Mouse (Mus musculus): Measurements from ENCODE around the gene Tnrc6b.
"Not testable (repeated sequence)": the region's sequence is repeated elsewhere in the genome, so short reads cannot be mapped to it uniquely, and the experiment has no call there.

Gene Tnrc6b

DNA sequence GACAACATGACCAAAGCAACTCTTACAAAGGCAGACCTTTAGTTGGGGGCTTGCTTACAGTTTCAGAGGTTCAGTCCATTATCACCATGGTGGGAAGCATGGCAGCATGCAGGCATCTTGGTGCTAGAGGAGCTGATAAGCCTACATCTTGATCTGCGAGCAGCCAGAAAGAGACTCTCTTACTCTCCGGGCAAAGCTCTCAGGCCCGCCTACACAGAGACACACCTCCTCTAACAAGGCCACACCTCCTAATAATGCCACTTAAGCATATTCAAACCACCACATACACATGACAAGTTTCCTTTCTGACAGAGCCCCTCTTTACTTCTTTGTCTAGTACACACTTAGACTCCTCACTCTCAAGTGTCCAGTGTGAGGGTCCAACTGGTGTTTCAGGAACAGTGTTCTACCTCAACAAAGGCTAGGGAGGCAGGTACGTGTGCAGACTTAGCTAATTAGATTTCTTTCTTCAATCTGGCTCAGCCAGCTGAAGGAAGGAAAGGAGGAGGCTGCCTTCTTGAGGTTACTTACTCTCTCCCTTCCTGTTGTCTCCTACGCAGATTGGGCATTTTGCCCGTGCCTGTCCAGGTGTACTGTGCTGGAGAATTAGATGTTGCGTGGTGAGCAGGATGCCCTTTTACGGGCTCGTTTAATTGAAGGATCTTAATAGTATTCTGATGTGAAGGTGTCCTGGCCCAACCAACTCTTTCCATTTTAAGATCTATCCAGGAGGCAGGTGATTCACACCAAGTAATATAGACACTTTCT lies 128.7 kb downstream of the Tnrc6b start:
- no peak for DNase-seq (ENCODE audit: low read depth, low spot score)

DNA sequence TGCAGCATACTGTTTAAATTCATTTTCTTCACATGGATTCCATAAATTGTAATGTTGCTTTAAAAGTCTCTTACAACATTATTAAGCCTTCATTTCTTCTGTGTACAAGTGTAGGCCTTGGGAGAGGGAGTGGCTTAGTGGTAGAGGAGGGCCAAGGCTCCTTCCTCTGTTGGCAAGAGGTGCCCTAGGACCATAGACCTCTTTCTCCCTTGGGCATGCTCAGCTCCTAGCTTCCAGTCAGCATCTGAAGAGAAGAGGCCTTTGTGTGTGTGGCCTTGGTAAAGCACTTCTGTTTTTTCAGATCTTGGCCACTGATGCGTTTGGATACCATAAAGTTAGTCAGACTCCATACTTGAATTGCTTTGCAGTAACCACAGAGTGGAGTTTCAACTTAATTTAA lies 133.1 kb downstream of the Tnrc6b start:
- DNase-seq (ENCODE audit: low read depth, low spot score), result no peak

DNA sequence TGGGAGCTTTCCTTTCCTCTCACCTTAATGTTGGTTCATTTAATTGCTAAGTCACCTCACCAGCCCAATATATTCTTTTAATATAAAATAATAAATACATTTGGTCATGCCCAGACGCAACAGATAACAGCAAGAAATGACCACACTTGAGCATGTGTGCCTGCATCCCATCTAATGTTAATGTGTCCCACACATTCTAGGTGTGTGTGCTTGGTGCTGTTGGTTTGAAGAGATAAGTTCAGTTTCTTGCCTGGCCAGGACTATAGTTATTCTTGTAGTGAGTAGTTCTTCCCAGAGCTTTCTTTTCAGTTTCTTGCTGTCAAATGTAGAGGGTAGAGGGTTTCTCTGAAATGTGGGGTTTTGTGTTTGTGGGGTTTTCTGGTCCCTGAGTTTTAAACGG lies 133.8 kb downstream of the Tnrc6b start:
- DNase-seq (ENCODE audit: low read depth, low spot score), result no peak

DNA sequence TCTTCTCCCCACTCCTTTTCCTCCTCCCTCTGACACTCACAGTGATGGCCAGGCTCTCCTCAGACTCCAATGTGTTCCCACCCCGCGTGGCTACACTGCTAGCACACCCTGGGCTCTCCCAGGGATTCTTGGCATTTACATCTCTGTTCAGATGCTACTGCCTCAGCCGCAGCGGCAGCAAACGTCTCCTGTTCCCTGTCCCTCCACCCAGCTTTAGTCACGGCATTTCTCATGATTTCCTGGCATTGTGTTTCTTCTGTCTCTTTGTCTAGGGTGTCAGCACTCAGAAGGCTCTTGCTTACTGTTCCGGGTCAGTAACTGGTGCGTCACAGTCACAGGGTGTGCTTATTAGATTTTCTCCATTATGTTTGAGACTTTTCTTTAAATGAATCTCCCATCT lies 138.9 kb downstream of the Tnrc6b start:
- peak; percentile 30 for DNase-seq (ENCODE audit: low read depth, low spot score)

DNA sequence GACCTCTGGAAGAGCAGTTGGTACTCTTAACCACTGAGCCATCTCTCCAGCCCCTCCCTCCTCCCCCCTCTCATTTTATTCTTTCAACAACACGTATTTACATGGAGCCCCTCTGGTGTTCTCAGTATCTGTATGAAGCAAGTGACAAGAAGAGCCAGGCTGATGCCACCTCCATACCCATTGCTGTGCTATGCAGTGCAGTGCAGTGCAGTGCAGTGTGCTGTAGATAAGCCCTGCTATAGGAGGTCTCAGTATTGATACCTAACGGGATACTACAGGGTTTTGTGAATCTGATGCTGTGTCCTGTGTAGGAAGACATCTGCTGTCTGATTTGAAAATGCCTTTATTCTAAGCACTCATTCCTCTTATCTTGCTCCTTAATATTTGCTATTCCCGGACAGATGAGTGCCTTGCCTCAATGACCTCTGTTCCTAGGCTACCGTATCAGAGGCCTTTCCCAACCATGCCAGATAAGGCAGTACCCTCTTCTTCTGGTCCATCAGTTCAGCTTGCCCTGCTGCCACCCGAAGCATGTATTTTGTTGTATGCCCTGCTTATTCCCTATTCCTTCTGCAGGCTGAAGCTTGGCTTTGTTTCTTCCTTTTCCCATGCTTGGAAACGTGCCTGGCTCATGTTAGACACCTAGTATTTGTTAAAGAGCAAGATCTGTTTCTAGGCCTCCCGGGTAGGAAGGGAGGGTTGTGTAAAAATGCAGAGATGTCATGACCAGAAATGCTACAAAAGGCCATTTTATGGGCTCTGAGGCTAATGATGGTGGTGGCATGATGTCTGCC lies 139.8 kb downstream of the Tnrc6b start:
- DNase-seq (ENCODE audit: low read depth, low spot score), result no peak

DNA sequence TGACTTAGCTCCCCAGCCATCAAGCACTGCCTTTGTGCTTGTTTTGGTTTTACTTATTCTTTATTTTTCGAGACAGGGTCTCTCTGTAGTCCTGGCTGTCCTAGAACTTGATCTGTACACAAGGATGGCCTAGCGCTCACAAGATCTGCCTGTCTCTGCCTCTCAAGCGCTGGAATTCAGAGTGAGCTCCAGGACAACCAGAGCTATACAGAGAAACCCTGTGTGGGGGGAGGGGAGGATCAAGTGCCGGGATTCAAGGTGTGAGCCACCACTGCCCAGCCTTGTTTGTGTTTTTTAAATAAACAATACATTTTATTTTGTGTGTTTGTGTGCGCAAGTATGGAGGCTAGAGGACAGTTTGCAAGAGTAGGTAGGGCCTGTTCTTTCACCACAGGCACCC lies 141.0 kb downstream of the Tnrc6b start:
- no peak for DNase-seq (ENCODE audit: low read depth, low spot score)

DNA sequence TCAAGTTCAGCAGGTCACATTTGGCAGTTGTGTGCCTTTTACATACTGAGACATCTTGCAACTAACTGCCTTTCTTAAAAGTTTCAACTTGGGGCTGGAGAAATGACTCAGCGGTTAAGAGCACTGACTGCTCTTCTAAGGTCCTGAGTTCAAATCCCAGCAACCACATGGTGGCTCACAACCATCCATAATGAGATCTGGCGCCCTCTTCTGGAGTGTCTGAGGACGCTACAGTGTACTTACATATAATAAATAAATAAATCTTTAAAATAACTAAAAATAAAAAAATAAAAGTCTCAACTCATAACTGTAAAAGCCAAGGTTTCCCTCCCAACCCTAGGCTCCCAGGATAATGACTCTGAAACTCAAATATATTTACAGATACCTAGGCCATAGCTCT lies 141.4 kb downstream of the Tnrc6b start:
- DNase-seq (ENCODE audit: low read depth, low spot score), result not testable (repeated sequence)

DNA sequence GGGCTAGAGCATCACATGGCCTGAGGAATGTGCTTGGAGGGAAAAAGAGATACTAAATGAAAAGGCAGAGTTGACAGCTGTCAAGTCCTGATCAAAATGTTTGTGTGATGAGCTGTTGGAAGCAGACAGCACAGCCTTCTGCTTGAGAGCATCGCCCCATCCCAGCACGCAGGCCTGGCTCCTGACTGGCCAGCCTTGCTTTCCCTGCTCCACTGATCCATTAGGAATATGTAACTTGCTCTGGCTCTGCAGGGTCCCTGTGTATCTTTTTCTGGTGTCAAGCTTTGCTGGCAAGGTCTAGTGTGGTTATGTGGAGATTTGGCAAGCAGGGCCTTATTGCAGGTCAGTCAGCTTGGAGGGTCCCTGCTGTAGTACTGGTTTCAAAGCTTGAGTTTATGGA lies 148.3 kb downstream of the Tnrc6b start:
- no peak for DNase-seq (ENCODE audit: low read depth, low spot score)

DNA sequence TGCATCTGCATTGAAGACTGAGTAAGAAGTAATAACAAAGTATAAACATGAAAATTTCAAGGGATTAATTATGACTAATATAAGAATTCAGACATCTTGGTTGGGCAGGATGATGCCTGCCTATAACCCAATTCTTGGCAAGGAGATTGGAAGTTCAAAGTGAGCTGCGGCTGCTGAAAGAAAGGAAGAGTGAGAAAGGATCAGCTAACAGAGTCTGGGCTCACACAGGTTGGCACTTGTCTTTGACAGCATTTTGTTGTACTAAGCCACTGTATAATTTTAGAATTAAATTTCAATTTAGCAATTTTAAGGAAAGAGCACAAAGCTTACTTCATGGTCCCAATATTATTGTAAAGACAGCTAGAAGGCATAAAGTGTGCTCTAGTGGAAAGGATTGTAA lies 150.2 kb downstream of the Tnrc6b start:
- no peak for DNase-seq (ENCODE audit: low read depth, low spot score)

DNA sequence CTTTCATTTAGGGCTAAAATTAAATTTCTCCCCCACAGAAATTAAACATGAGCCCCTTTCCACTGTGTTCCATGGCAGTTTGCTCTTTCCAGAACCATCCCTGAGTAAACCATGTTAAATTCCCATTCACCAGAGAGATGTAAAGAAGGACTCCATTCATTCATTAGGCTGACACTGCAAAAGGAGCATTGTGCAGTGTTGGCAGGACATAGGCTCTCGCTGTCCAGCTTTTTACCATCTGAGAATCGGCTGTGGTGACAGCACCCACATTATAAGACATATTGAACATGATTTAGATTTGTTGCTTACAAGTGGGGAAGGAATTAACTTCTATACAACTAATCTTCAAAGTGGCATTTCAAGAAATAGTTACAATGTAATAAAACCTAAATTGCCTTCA lies 150.9 kb downstream of the Tnrc6b start:
- DNase-seq (ENCODE audit: low read depth, low spot score), result no peak

DNA sequence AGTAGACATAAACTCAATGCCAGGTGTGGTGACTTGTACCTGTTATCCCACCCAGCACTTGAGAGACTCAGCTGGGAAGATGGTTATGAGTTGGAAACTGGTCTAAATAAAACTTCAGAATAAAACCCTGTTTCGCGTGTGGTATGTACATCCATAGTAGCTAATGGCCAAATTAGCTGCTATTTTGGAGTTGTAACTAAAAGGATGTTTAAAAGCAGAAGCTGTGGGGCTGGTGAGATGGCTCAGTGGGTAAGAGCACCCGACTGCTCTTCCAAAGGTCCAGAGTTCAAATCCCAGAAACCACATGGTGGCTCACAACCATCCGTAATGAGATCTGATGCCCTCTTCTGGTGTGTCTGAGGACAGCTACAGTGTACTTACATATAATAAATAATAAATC lies 157.5 kb downstream of the Tnrc6b start:
- DNase-seq (ENCODE audit: low read depth, low spot score), result not testable (repeated sequence)

DNA sequence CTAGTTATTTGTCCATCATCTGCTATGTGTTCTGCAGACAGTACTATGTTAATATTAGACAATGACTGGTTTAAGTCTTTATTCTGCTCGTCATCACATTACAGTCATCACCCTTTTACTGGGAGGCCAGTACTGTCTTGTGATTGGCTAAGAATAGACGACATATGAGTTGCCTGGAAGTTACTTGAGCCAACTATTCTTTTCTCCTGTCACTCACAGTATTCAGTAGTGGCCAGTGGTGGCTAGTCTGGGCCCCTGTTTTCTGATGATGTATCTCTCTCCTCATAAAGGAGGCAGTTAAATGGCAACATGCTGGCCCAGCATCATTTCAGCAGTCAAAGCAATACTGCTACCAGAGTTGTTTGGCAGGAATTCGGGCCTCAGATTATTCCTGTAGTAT lies 163.6 kb downstream of the Tnrc6b start:
- DNase-seq (ENCODE audit: low read depth, low spot score), result no peak

DNA sequence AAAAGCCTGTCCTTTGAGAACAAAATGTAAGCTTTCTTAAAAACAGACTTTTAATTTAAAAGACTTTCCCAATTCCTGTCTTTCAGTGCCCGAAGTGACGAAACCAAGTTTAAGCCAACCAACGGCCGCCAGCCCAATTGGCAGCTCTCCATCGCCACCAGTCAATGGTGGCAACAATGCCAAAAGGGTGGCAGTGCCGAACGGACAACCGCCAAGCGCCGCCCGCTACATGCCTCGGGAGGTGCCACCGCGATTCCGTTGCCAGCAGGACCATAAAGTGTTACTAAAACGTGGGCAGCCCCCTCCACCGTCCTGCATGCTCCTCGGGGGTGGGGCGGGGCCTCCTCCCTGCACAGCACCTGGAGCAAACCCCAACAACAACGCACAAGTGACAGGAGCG lies 165.1 kb downstream of the Tnrc6b start:
- no peak for DNase-seq (ENCODE audit: low read depth, low spot score)

DNA sequence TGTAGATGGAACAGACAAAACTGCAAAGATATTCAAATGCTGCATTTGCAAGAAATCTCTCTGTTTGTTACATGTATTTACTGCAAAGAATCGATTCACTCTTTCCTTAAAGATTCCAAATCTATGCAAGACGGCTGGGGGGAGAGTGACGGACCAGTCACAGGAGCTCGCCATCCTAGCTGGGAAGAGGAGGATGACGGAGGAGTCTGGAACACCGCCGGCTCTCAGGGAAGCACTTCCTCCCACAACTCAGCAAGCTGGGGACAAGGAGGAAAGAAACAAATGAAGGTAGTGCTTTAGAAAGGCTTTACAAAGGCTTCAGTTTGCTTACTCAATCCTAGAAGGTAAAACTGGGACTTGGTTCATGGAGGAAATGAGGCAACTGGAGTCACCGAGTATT lies 173.0 kb downstream of the Tnrc6b start:
- DNase-seq (ENCODE audit: low read depth, low spot score), result no peak

DNA sequence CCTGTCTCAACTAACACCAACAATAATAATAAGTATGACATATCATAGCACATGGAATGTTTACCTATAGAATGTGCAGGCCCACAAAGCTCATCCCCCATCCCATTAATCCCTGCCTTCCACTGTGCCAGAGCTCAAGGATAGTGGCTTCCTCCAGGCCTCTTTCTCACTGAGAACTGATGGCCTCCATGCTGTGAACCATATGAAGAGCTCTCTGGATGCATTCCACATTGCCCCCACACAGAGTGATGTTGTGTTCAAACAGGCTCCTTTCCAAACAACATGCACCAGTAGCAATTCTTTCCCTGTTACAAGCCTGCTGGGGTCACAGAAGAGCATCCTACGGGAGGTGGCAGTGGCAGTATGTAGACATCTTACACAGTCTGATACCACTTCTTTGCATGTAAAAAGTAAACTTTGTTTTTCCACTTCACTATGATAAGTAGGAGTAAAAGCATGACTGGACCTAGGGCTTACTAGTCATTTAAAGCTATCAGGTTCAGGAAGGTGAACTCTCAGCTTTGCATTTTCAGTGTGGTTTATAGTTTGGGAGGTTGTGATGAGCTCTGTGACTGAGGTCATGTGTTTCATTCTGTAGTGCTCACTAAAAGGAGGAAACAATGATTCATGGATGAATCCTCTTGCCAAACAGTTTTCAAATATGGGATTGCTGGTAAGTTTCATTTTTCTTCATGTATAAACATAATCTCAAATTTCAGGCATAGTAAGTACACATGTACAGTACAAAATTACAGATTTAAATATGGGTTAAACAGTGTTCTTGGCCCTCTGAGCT lies 175.4 kb downstream of the Tnrc6b start:
- DNase-seq (ENCODE audit: low read depth, low spot score), result no peak

DNA sequence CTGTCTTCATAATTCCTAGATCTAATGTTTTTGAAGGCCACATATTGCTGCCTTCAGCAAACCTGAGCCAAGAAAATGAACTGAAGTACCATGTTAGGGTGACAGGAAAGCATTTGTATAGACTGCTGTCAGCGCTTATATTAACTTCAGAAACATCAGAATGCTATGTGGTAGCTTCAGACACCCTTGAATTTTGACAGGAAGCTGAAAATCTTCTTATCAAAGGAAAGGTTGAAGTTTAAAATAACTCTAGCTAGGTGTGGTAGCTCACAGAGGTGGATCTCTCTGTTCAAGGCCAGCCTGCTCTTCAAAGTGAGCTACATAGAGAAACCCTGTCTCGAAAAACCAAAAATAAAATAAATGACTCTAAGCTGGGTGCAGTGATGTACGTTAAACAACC lies 181.2 kb downstream of the Tnrc6b start:
- no peak for DNase-seq (ENCODE audit: low read depth, low spot score)

DNA sequence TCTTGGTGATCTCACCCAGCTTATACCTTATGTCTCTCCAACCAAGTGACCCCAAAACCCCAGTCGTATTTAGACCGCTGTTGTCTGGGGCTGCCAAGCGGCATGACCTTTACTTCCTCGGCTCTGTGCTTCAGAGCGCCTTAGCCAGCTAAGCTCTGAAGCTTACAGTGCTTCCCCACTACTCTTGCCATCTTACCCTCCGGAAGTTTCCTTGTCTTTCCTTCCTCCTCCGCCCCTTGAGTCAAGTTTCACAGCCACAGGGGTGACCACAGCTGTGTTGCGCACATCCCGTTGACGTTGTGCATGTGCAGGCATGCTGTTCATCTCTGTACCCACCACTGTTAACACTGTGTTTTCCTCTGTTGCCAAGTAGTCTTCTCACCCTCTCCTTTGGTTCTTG lies 185.6 kb downstream of the Tnrc6b start:
- no peak for DNase-seq (ENCODE audit: low read depth, low spot score)

DNA sequence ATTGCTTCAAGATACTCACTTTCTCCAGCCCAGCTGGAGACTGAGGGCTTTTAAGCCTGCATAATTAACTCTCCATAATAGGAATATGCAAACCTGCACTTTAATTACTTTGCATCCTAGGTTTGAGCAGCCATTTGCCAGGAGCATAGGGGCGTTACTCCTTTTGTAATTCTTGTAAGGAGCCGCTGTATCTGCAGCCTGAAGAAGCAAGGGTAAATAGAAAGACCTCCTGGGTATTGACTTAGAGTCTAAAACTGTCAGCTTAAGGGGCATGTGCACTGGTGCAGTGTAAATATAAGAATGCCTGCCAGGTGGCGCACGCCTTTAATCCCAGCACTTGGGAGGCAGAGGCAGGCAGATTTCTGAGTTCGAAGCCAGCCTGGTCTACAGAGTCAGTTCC lies 186.8 kb downstream of the Tnrc6b start:
- DNase-seq (ENCODE audit: low read depth, low spot score), result no peak

DNA sequence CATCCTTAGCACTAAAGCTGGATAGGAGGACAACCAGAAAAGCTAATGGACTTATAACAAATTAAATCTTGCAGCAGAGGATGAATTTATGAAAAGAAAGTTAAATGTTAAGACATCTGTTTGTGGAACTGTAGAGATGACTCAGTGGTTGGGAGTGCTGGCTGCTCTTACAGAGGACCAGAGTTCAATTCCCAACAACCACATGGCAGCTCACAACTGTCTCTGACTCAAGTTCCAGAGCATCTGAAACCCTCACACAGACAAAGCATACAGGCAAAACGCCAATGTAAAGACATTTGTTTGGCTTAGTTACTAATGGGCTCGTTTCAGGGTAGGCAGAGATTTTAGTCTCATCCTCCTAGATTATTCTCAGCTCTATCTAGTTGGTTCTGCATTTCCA lies 188.7 kb downstream of the Tnrc6b start:
- DNase-seq (ENCODE audit: low read depth, low spot score), result no peak

DNA sequence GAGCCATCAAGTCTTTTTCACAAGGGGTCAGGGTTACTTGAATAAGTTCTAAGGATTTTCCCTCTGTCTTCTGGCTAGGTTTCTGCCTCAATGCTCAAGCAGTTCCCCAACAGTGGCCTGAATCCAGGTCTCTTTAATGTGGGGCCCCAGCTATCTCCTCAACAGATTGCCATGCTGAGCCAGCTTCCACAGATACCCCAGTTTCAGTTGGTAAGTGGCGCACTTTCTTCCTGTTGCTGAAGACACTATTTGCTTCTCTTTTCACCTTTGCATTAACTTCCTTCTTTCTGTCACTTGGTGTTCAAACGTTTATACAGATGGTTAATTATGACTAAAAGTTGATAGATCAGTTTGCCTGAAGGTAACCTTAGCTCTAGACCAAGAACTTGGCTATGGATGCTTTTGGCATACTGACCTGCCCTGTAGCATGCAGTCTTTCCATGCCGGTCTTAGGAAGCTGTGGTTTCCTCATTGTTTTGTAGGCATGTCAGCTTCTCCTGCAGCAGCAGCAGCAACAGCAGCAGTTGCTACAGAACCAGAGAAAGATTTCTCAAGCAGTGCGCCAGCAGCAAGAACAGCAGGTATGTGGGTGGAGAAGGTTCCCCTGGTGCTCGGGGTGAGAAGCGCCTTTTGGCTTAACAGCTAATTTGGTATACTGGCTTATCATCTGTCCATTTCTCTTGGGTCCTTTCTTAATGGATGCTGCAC lies 190.8 kb downstream of the Tnrc6b start:
- DNase-seq (ENCODE audit: low read depth, low spot score), result no peak

DNA sequence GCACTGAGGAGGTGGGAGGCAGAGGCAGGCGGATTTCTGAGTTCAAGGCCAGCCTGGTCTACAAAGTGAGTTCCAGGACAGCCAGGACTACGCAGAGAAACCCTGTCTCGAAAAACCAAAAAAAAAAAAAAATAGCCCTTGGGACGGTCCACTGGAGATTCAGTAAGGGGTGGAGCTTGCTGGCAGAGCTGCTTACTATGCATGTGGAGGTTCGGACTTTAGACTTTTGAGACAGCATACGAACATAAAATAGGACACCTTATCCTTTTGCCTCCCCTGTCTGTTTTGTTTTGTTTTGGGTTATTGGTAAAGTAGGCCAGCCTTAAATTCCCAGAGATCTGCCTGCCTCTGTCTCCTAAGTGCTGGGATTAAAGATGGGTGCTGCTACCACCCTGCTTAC lies 193.7 kb downstream of the Tnrc6b start:
- DNase-seq (ENCODE audit: low read depth, low spot score), result not testable (repeated sequence)

DNA sequence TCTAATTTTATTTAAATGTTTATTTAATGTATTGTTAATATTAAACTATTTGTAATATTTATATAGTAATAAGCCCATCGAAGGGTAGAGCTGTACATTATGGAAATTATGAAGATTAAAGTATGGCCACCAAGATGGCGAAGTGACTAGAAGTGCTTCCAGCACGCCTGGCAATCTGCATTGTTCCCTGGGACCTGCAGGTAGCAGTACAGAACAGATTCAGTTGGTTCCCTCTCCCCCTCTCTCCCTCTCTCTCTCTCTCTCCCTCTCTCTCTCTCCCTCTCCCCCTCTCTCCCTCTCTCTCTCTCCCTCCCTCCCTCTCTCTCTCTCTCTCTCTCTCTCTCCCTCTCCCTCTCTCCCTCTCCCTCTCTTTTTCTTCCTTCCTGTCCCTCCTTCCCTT lies 199.1 kb downstream of the Tnrc6b start:
- no peak for DNase-seq (ENCODE audit: low read depth, low spot score)
